15 mouse cellular contexts compared by ENCODE assay signal in the genomic region with DNA sequence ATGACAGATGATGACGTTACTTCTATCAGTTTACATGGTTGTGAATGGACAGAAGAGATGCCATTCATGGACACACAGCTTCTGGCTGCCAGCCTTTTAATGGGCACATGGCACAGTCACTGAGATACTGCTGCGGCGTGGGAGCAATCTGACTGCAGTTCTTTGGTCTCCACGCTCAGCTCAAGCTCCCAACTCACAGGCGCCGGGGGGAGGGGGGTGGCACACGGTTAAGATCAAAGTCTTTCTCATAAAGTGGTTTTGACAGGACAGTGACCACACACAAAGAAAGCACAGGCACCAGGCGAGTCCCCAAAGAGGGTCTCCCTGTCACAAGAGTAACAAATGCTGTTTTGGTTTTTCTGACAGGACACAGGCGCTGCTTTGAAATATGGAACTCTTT.
DNase-seq lines count a peak whose midpoint lies in the region; ATAC-seq lines count a peak whose summit lies in the region.
"Had no signal": no experiment of that assay in that cellular context is flagged by ENCODE, and none has a peak within 500 bp of the region (broad histone marks: within the 10 kb centered on the region; RNA-seq: fewer than 3 reads in every experiment).

No protein-coding gene starts in this region.

- WGBS in embryonic facial prominence, embryonic 10.5 days = 59% methylated on average over 9 of the region's 9 CpGs
- WGBS in intestine, embryonic 15.5 days = 33% methylated on average over 9 of the region's 9 CpGs
- 22% methylated on average over 9 of the region's 9 CpGs for WGBS in midbrain, embryonic 16.5 days

- no peak overlapping the region for H3K4me2 ChIP-seq in intestine, embryonic 15.5 days (replicated peaks)
- H3K4me2 ChIP-seq in midbrain, embryonic 16.5 days (ENCODE audit: low read length) = peak overlapping the region; percentile 30
- H3K4me2 ChIP-seq: forebrain, embryonic 13.5 days; stomach, embryonic 15.5 days had no signal

- no peaks in the 10 kb centered on the region for H3K36me3 ChIP-seq in embryonic facial prominence, embryonic 10.5 days (replicated peaks)
- H3K36me3 ChIP-seq in intestine, embryonic 15.5 days = no peaks in the 10 kb centered on the region
- no peaks in the 10 kb centered on the region for H3K36me3 ChIP-seq in midbrain, embryonic 16.5 days (ENCODE audit: control insufficient read depth, insufficient read depth, low read length)
- H3K36me3 ChIP-seq: stomach, embryonic 15.5 days had no signal

- peak; percentile 59 for ATAC-seq in intestine, embryonic 15.5 days
- ATAC-seq in midbrain, embryonic 16.5 days = peak; percentile 63; the same call in 1 of the 2 replicates
- ATAC-seq in megakaryocyte, adult 5-6 weeks (ENCODE audit: poor library complexity, severe bottlenecking) = no peak
- ATAC-seq: forebrain, embryonic 13.5 days had no signal

- peaks cover 9% of the 10 kb centered on the region; the same call in 1 of the 2 replicates for H3K27me3 ChIP-seq in embryonic facial prominence, embryonic 10.5 days (replicated peaks; ENCODE audit: low read depth, poor library complexity, severe bottlenecking)
- H3K27me3 ChIP-seq in intestine, embryonic 15.5 days (replicated peaks) = no peaks in the 10 kb centered on the region
- no peaks in the 10 kb centered on the region for H3K27me3 ChIP-seq in midbrain, embryonic 16.5 days (ENCODE audit: control insufficient read depth, insufficient read depth, low read depth, low read length)
- H3K27me3 ChIP-seq: forebrain, embryonic 13.5 days; stomach, embryonic 15.5 days had no signal

- H3K27ac ChIP-seq in embryonic facial prominence, embryonic 10.5 days (replicated peaks) = no peak overlapping the region
- no peak overlapping the region for H3K27ac ChIP-seq in intestine, embryonic 15.5 days
- H3K27ac ChIP-seq in midbrain, embryonic 16.5 days (ENCODE audit: low read length) = no peak overlapping the region
- H3K27ac ChIP-seq: forebrain, embryonic 13.5 days; heart, adult 2 months; kidney, postnatal 0 days; stomach, embryonic 15.5 days had no signal

- no peaks in the 10 kb centered on the region for H3K9me3 ChIP-seq in embryonic facial prominence, embryonic 10.5 days
- no peaks in the 10 kb centered on the region for H3K9me3 ChIP-seq in intestine, embryonic 15.5 days
- no peaks in the 10 kb centered on the region for H3K9me3 ChIP-seq in midbrain, embryonic 16.5 days (replicated peaks; ENCODE audit: control insufficient read depth, low read length, poor library complexity, severe bottlenecking)
- H3K9me3 ChIP-seq: forebrain, embryonic 13.5 days; stomach, embryonic 15.5 days had no signal

- H3K9ac ChIP-seq in intestine, embryonic 15.5 days = no peak overlapping the region
- H3K9ac ChIP-seq in midbrain, embryonic 16.5 days (ENCODE audit: low read depth, low read length) = no peak overlapping the region
- H3K9ac ChIP-seq: forebrain, embryonic 13.5 days; stomach, embryonic 15.5 days had no signal

- DNase-seq in layer of hippocampus, adult 11-12 months (ENCODE audit: low spot score) = peak; percentile 9
- DNase-seq in layer of hippocampus, postnatal 25 days (ENCODE audit: extremely low spot score in 1 of 2, low spot score in 1 of 2) = no peak
- peak; percentile 75 for DNase-seq in embryonic facial prominence, embryonic 10.5 days (ENCODE audit: low spot score)
- no peak for DNase-seq in lung, postnatal 4 days
- no peak for DNase-seq in urinary bladder, adult 2 months (ENCODE audit: low spot score)
- DNase-seq: heart, adult 2 months; heart, postnatal 36 days; lung, postnatal 10 days had no signal

- H3K4me3 ChIP-seq in embryonic facial prominence, embryonic 10.5 days = no peak overlapping the region
- no peak overlapping the region for H3K4me3 ChIP-seq in intestine, embryonic 15.5 days (replicated peaks)
- H3K4me3 ChIP-seq in midbrain, embryonic 16.5 days (ENCODE audit: low read depth, low read length) = no peak overlapping the region
- H3K4me3 ChIP-seq: forebrain, embryonic 13.5 days; heart, adult 2 months; myocyte; stomach, embryonic 15.5 days had no signal

- peaks cover 45% of the 10 kb centered on the region for H3K4me1 ChIP-seq in embryonic facial prominence, embryonic 10.5 days
- H3K4me1 ChIP-seq in intestine, embryonic 15.5 days (replicated peaks) = no peaks in the 10 kb centered on the region; the same call in 1 of the 2 replicates
- peaks cover 9% of the 10 kb centered on the region; the same call in 1 of the 2 replicates for H3K4me1 ChIP-seq in midbrain, embryonic 16.5 days (ENCODE audit: control insufficient read depth, insufficient read depth, low read length)
- H3K4me1 ChIP-seq: stomach, embryonic 15.5 days had no signal

Comparison
In these comparisons a context has a peak if more than half of its experiments do, and no peak if none do; other contexts are left out.
1. DNase-seq: peak in layer of hippocampus, adult 11-12 months (single experiment) and embryonic facial prominence, embryonic 10.5 days (single experiment); none in layer of hippocampus, postnatal 25 days (0 of 2), lung, postnatal 4 days (0 of 2) and urinary bladder, adult 2 months (single experiment).